Mouse (Mus musculus): Measurements from ENCODE around the gene Stra6. TPM values are rescaled to one million over a fixed set of nuclear protein-coding genes. Genes with fewer than 3 reads are reported as not detected.

Stra6 gene
- polyA plus RNA-seq, 1 experiment: not detected

GRCm38 (mm10) chr9:58129508-58129907 is 65.9 kb downstream of the Stra6 start:
- no peak for TF ChIP-seq GATA1 (IDR thresholded peaks at IDR 0.05; ENCODE audit: low read length)

GRCm38 (mm10) chr9:58130909-58131308 is 67.3 kb downstream of the Stra6 start:
- TF ChIP-seq GATA1 (IDR thresholded peaks at IDR 0.05; ENCODE audit: low read length): no peak

GRCm38 (mm10) chr9:58131735-58132134 is 68.1 kb downstream of the Stra6 start:
- no peak for TF ChIP-seq GATA1 (IDR thresholded peaks at IDR 0.05; ENCODE audit: low read length)

GRCm38 (mm10) chr9:58133893-58134884 is 70.6 kb downstream of the Stra6 start:
- no peak for TF ChIP-seq GATA1 (IDR thresholded peaks at IDR 0.05; ENCODE audit: low read length)

- TF ChIP-seq GATA1 (IDR thresholded peaks at IDR 0.05; ENCODE audit: low read length): no peak
Observed at GRCm38 (mm10) chr9:58134906-58135305, 71.3 kb downstream of the Stra6 start.

GRCm38 (mm10) chr9:58135921-58136321 is 72.3 kb downstream of the Stra6 start:
- no peak for TF ChIP-seq GATA1 (IDR thresholded peaks at IDR 0.05; ENCODE audit: low read length)

- TF ChIP-seq GATA1 (IDR thresholded peaks at IDR 0.05; ENCODE audit: low read length): no peak
Observed at GRCm38 (mm10) chr9:58139947-58140346, 76.4 kb downstream of the Stra6 start.

- TF ChIP-seq GATA1 (IDR thresholded peaks at IDR 0.05; ENCODE audit: low read length): no peak
Observed at GRCm38 (mm10) chr9:58143419-58143818, 79.8 kb downstream of the Stra6 start.

GRCm38 (mm10) chr9:58144664-58145063 is 81.1 kb downstream of the Stra6 start:
- TF ChIP-seq GATA1 (IDR thresholded peaks at IDR 0.05; ENCODE audit: low read length): no peak

GRCm38 (mm10) chr9:58145417-58145816 is 81.8 kb downstream of the Stra6 start:
- TF ChIP-seq GATA1 (IDR thresholded peaks at IDR 0.05; ENCODE audit: low read length): no peak

GRCm38 (mm10) chr9:58148806-58149205 is 85.2 kb downstream of the Stra6 start:
- no peak for TF ChIP-seq GATA1 (IDR thresholded peaks at IDR 0.05; ENCODE audit: low read length)

GRCm38 (mm10) chr9:58150733-58151361 is 87.3 kb downstream of the Stra6 start:
- TF ChIP-seq GATA1 (IDR thresholded peaks at IDR 0.05; ENCODE audit: low read length): no peak

GRCm38 (mm10) chr9:58153095-58153494 is 89.5 kb downstream of the Stra6 start:
- TF ChIP-seq GATA1 (IDR thresholded peaks at IDR 0.05; ENCODE audit: low read length): no peak

GRCm38 (mm10) chr9:58155366-58155765 is 91.8 kb downstream of the Stra6 start:
- no peak for TF ChIP-seq GATA1 (IDR thresholded peaks at IDR 0.05; ENCODE audit: low read length)

GRCm38 (mm10) chr9:58156819-58157560 is 93.4 kb downstream of the Stra6 start:
- TF ChIP-seq GATA1 (IDR thresholded peaks at IDR 0.05; ENCODE audit: low read length): no peak

GRCm38 (mm10) chr9:58157838-58158237 is 94.2 kb downstream of the Stra6 start:
- TF ChIP-seq GATA1 (IDR thresholded peaks at IDR 0.05; ENCODE audit: low read length): no peak
